Mouse (Mus musculus): Measurements from ENCODE around the gene Ddah1.

DNA sequence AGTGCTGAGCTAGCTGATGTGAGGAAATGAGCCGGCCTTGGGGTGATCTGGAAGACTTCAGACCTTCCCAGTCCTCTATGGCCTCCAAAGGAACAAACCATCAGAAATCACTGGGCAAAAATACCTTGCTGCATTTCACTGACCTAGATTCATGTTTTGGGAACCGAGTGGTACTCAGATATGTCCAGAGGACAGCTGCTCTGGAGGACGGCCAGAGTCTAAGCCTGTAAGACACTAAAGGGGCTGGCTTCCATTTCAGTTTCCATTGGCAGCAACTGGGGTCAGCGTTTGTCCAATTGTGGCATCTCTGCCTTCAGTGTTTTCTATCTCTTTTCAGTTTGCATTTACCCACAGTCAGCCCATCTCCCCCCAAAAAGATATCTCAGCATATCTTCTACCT lies 115.7 kb downstream of the Ddah1 start:
- no peak for TF ChIP-seq CTCF (IDR thresholded peaks at IDR 0.05)
- no peak for TF ChIP-seq POLR2A (IDR thresholded peaks at IDR 0.05; ENCODE audit: insufficient read depth, low read depth, low read length)
- TF ChIP-seq EP300 (IDR thresholded peaks at IDR 0.05; ENCODE audit: insufficient read depth, low read depth, low read length): peak; percentile 57; the same call in 1 of the 2 replicates
